Mouse (Mus musculus) kidney, adult 2 months (tissue): ENCODE data around the gene Rae1.

ENCODE experiments used
- CTCF ChIP-seq: fragments of 200-500 bp; conservative IDR thresholded peaks from 2 replicates; pipeline ENCODE4 v1.5.1; 2011; ENCODE audit warnings: low read depth, mild to moderate bottlenecking, control low read depth, low read length, moderate library complexity, mixed read lengths; ENCODE audit not compliant: insufficient read depth, insufficient read length
- POLR2A ChIP-seq: fragments of 200-500 bp; IDR thresholded peaks from one replicate; pipeline ENCODE4 v1.6.1; 2011; ENCODE audit warnings: low read depth, low read length, control low read depth

DNA sequence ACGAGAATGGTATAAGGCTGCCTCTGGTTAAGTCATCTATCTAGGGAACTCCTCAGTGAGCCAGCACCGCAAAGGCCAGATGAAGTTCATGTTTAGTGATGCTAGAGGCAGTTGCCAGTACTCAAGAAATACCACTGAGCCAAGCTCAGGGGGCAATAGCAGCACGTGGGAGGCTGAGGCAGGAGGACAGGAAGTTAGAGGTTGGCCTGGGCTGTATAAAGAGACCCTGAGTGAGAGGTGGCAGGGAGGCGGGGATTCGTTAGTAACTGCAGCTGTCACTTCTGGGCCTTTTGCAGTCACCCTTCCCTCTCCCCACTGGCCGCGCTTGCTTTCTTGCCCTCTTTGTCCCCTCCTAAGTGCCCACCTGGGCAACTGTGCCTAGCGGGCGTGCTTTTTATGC lies 19.4 kb downstream of the Rae1 start:
- no peak for TF ChIP-seq POLR2A
- no peak for TF ChIP-seq CTCF
